Mouse (Mus musculus) heart, embryonic 10.5 days (tissue): ENCODE measurements around the gene AC161166.1. TPM values are rescaled to one million over a fixed set of nuclear protein-coding genes. Genes with fewer than 3 reads are reported as not detected.
"Not testable (repeated sequence)": the region's sequence is repeated elsewhere in the genome, so short reads cannot be mapped to it uniquely, and the experiment has no call there.

Experiments used
- DNase-seq: peaks from one replicate; pipeline ENCODE4 v3.0.0-alpha.2; 2017; ENCODE audit warnings: low spot score
- H3K27ac ChIP-seq: fragments of 300-500 bp; sonication (generic); 2 replicates; pipeline ENCODE4 v1.5.1; 2016; ENCODE audit warnings: mild to moderate bottlenecking
- H3K27me3 ChIP-seq: fragments of 300-500 bp; sonication (generic); 2 replicates; pipeline ENCODE4 v1.6.1; 2016; ENCODE audit warnings: mild to moderate bottlenecking; ENCODE audit not compliant: poor library complexity, insufficient read depth, severe bottlenecking
- H3K36me3 ChIP-seq: fragments of 300-500 bp; sonication (generic); 2 replicates; pipeline ENCODE4 v1.6.1; 2016; ENCODE audit warnings: mild to moderate bottlenecking, moderate library complexity
- H3K4me1 ChIP-seq: fragments of 300-500 bp; sonication (generic); 2 replicates; pipeline ENCODE4 v1.6.1; 2016; ENCODE audit warnings: mild to moderate bottlenecking
- H3K4me3 ChIP-seq: fragments of 300-500 bp; sonication (generic); 2 replicates; pipeline ENCODE4 v1.5.1; 2016; ENCODE audit warnings: mild to moderate bottlenecking, moderate library complexity
- H3K9me3 ChIP-seq: fragments of 300-500 bp; sonication (generic); 2 replicates; pipeline ENCODE4 v1.6.1; 2016; ENCODE audit warnings: mild to moderate bottlenecking, moderate library complexity
- WGBS: fragments of 180-500 bp; shearing (Covaris S2); methylation state at CpG from one replicate; pipeline ENCODE4 v1.1.7; 2016; 5-methylcytosine and 5-hydroxymethylcytosine counted together
- polyA plus RNA-seq: library from polyadenylated mRNA; unstranded; fragments of >200 nt; fragmentation: Nextera tagmentation; extraction: Ambion mirVana; gene quantifications from 2 replicates; pipeline ENCODE4 v1.2.1, GENCODE M21; 2016

The AC161166.1 gene
- polyA plus RNA-seq, 1 experiment from 2014 or later = 0.49 TPM

DNA sequence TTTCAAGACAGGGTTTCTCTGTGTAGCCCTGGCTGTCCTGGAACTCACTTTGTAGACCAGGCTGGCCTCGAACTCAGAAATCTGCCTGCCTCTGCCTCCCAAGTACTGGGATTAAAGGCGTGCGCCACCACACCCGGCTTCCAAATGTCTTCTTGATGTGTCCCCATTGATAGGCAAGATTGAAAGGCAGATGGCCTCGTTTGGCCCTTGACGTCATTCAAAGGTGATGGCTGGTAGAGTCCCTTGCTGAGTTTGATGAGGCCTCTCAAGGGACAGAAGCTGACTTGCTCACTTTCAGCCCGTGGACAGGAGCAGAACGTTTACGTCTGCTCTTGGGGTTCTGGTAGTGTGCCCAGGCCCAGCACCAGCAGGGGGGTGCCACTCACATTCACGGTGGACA lies 7.8 kb upstream of the AC161166.1 start:
- not testable (repeated sequence) for DNase-seq, H3K27me3 ChIP-seq, H3K9me3 ChIP-seq, H3K27ac ChIP-seq, H3K4me3 ChIP-seq, H3K4me1 ChIP-seq
- peaks cover 24% of the 10 kb centered on the region for H3K36me3 ChIP-seq
- 88% methylated on average over 10 of the region's 10 CpGs for WGBS

GRCm38 (mm10) chr7:24519130-24519529 lies 6.9 kb upstream of the AC161166.1 start:
- H3K4me3 ChIP-seq = no peak overlapping the region
- DNase-seq = no peak
- H3K9me3 ChIP-seq = no peaks in the 10 kb centered on the region
- no peaks in the 10 kb centered on the region for H3K4me1 ChIP-seq
- H3K27me3 ChIP-seq = no peaks in the 10 kb centered on the region
- peaks cover 31% of the 10 kb centered on the region for H3K36me3 ChIP-seq
- 60% methylated on average over 3 of the region's 3 CpGs for WGBS
- H3K27ac ChIP-seq = no peak overlapping the region

GRCm38 (mm10) chr7:24517654-24518053 lies 5.4 kb upstream of the AC161166.1 start:
- H3K4me3 ChIP-seq = no peak overlapping the region
- no peaks in the 10 kb centered on the region for H3K27me3 ChIP-seq
- no peaks in the 10 kb centered on the region for H3K4me1 ChIP-seq
- peaks cover 38% of the 10 kb centered on the region for H3K36me3 ChIP-seq
- DNase-seq = no peak
- whole genome bisulfite sequencing = 59% methylated on average over 6 of the region's 6 CpGs
- no peak overlapping the region for H3K27ac ChIP-seq
- no peaks in the 10 kb centered on the region for H3K9me3 ChIP-seq

DNA sequence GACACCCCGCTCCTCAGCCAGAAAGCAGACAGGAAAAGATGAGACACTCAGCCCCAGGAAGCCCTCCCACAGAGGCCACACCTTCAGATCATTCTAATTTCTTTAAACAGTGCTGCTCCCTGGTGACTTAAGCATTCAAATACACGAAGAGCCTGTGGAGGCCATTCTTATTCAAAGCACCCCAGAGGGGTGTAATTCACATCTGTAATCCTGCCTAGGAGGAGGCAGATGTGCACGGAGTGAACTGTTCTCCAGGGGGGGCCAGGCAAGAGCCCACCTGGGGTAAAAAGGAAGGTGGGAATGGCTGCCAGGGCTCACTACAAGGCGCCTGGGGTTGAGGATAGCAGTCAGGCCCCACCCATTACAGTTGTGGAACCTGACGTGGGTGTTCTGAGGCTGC lies 4.8 kb upstream of the AC161166.1 start:
- H3K36me3 ChIP-seq = peaks cover 42% of the 10 kb centered on the region
- H3K27ac ChIP-seq = no peak overlapping the region
- no peaks in the 10 kb centered on the region for H3K4me1 ChIP-seq
- no peaks in the 10 kb centered on the region for H3K9me3 ChIP-seq
- DNase-seq = no peak
- H3K27me3 ChIP-seq = no peaks in the 10 kb centered on the region
- WGBS = 47% methylated on average over 5 of the region's 5 CpGs
- no peak overlapping the region for H3K4me3 ChIP-seq

DNA sequence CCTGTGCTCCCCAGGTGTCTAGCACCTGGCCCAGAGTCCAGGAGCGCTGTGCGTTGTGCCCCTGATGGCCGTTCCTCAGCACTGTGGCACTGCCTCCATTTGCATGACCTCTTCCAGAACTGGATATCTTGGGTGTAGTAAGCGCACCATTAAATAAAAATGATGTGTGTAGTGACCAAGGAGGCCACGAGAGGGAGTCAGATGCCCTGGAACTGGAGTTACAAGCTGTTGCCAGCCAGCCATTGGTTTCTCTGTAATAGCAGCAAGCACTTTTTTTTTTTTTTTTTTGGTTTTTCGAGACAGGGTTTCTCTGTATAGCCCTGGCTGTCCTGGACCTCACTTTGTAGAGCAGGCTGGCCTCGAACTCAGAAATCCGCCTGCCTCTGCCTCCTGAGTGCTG lies 4.1 kb upstream of the AC161166.1 start:
- H3K4me1 ChIP-seq, H3K4me3 ChIP-seq, H3K27me3 ChIP-seq, H3K9me3 ChIP-seq, H3K27ac ChIP-seq, DNase-seq: not testable (repeated sequence)
- H3K36me3 ChIP-seq = peaks cover 48% of the 10 kb centered on the region
- 57% methylated on average over 8 of the region's 8 CpGs for WGBS

- H3K36me3 ChIP-seq = peaks cover 15% of the 10 kb centered on the region; the same call in 1 of the 2 replicates
- WGBS = 3% methylated on average over 20 of the region's 20 CpGs
- H3K4me3 ChIP-seq = peak overlapping the region; percentile 80
- no peak for DNase-seq
- no peaks in the 10 kb centered on the region for H3K9me3 ChIP-seq
- H3K4me1 ChIP-seq = peaks cover 32% of the 10 kb centered on the region
- peaks cover 15% of the 10 kb centered on the region for H3K27me3 ChIP-seq
- H3K27ac ChIP-seq = peak overlapping the region; percentile 97
Measured at GRCm38 (mm10) chr7:24507726-24508114, 4.5 kb downstream of the AC161166.1 start.

- H3K27me3 ChIP-seq = peaks cover 22% of the 10 kb centered on the region
- peak within 1 kb of the TSS; percentile 80 for H3K4me3 ChIP-seq
- no peaks in the 10 kb centered on the region for H3K9me3 ChIP-seq
- WGBS = under 1% methylated on average over 83 of the region's 84 CpGs
- peaks cover 32% of the 10 kb centered on the region for H3K4me1 ChIP-seq
- peak within 1 kb of the TSS; percentile 97 for H3K27ac ChIP-seq
- H3K36me3 ChIP-seq = peaks cover 11% of the 10 kb centered on the region; the same call in 1 of the 2 replicates
- peak; percentile 94 for DNase-seq
Measured at GRCm38 (mm10) chr7:24506838-24507725, 5.2 kb downstream of the AC161166.1 start, which contains the start of gene Zfp428. Zfp428 (plus strand) TSS chr7:24507006.

- WGBS = under 1% methylated on average over 12 of the region's 12 CpGs
- Histone ChIP-seq H3K4me1 (peaks cover 32% of the 10 kb centered on the region), H3K9me3 (no peaks in the 10 kb centered on the region), H3K27me3 (peaks cover 28% of the 10 kb centered on the region), H3K4me3 (peak overlapping the region; percentile 80), H3K36me3 (peaks cover 6% of the 10 kb centered on the region; the same call in 1 of the 2 replicates), H3K27ac (peak overlapping the region; percentile 97)
- no peak for DNase-seq
Measured at GRCm38 (mm10) chr7:24506476-24506837, 5.8 kb downstream of the AC161166.1 start.

- Histone ChIP-seq H3K9me3 (no peaks in the 10 kb centered on the region), H3K36me3 (peaks cover 2% of the 10 kb centered on the region; the same call in 1 of the 2 replicates), H3K4me3 (peak overlapping the region; percentile 80), H3K27me3 (peaks cover 32% of the 10 kb centered on the region), H3K27ac (0 out of 2 replicates have a peak overlapping the region, but pooled peaks have one; percentile 97), H3K4me1 (peaks cover 32% of the 10 kb centered on the region)
- no peak for DNase-seq
- 12% methylated on average over 3 of the region's 3 CpGs for WGBS
Measured at GRCm38 (mm10) chr7:24506065-24506459, 6.2 kb downstream of the AC161166.1 start.

GRCm38 (mm10) chr7:24505447-24506064 lies 6.7 kb downstream of the AC161166.1 start:
- Histone ChIP-seq H3K4me3 (no peak overlapping the region), H3K27me3 (peaks cover 37% of the 10 kb centered on the region), H3K36me3 (no peaks in the 10 kb centered on the region), H3K9me3 (0 out of 2 replicates have a peak, but pooled peaks cover 4% of the 10 kb centered on the region), H3K4me1 (peaks cover 33% of the 10 kb centered on the region), H3K27ac (no peak overlapping the region)
- DNase-seq = no peak
- WGBS = 20% methylated on average over 15 of the region's 15 CpGs

DNA sequence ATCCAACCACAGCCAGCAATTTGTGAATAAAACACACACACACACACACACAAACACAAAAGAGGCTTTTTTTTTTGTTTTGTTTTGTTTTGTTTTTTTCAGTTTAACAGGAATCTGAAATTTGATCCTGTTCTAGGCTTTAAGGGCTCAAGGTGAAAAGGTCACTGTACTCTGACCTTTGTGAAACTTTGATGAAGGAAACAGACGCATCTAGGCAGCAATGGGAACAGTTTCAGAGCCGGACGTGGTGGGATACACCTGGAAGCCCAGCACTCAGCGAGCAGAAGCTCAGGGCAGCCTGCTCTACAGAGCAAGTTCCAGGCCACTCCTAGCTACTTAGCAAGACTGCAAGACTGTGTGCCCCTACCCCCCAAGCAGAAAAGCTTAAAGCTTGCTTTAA lies 7.4 kb downstream of the AC161166.1 start:
- Histone ChIP-seq H3K9me3 (0 out of 2 replicates have a peak, but pooled peaks cover 4% of the 10 kb centered on the region), H3K27me3 (peaks cover 44% of the 10 kb centered on the region), H3K36me3 (no peaks in the 10 kb centered on the region), H3K27ac (no peak overlapping the region), H3K4me1 (peaks cover 40% of the 10 kb centered on the region), H3K4me3 (no peak overlapping the region)
- DNase-seq = no peak
- 14% methylated on average over 4 of the region's 4 CpGs for WGBS

GRCm38 (mm10) chr7:24504004-24504403 lies 8.3 kb downstream of the AC161166.1 start:
- WGBS = 16% methylated on average over 10 of the region's 10 CpGs
- Histone ChIP-seq H3K9me3 (0 out of 2 replicates have a peak, but pooled peaks cover 4% of the 10 kb centered on the region), H3K27ac (no peak overlapping the region), H3K4me3 (no peak overlapping the region), H3K36me3 (no peaks in the 10 kb centered on the region), H3K27me3 (peaks cover 53% of the 10 kb centered on the region), H3K4me1 (peaks cover 46% of the 10 kb centered on the region)
- no peak for DNase-seq

DNA sequence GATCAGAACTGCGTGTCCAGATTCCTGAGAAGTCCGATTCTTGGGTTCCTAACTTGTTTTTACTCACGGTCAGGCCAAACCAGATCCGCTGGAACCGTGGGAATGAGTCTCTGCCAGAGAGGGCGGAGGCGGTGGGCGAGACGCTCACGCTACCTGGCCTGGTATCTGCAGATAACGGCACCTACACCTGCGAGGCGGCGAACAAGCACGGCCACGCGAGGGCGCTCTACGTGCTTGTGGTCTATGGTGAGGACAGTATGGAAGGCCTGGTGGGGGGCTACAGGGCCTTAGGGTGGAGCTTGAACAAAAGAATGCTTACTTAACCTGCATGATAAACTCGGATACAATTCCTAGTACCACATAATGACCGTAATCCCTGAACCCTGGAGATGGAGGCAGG lies 10.8 kb downstream of the AC161166.1 start:
- WGBS = 38% methylated on average over 21 of the region's 21 CpGs
- DNase-seq = no peak
- Histone ChIP-seq H3K27me3 (peaks cover 77% of the 10 kb centered on the region), H3K36me3 (no peaks in the 10 kb centered on the region), H3K27ac (no peak overlapping the region), H3K9me3 (peaks cover 4% of the 10 kb centered on the region; the same call in 1 of the 2 replicates), H3K4me1 (peaks cover 39% of the 10 kb centered on the region), H3K4me3 (no peak overlapping the region)
